Mouse (Mus musculus) cerebellum, postnatal 25 days (tissue): Measurements from ENCODE around the gene Gtf2h1.
"Not testable (repeated sequence)": the region's sequence is repeated elsewhere in the genome, so short reads cannot be mapped to it uniquely, and the experiment has no call there.

Experiments used
- DNase-seq, 2 experiments: peaks; one replicate each; pipeline ENCODE4 v3.0.0; 2021; ENCODE audit warnings: mixed read lengths in 2 of 2

Gene Gtf2h1

DNA sequence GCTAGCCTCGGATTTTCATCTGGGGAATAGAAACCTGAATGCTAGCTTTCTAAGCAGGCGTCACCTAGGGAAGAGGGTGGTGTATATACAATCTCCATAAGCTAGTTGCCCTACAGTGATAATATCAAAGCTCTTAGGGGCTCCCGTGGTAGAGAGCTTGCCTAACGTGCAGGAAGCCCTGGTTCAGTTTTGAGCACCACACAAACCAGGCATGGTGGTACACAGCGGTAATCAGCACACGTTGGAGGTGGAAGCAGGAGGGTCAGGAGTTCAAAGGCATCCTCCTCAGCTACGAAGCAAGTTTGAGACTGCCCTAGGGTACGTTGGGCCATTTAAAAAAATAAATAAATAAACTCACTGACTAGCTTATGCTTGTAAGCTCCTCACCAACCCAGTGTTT lies 35.8 kb downstream of the Gtf2h1 start:
- DNase-seq, result no peak

- not testable (repeated sequence) for DNase-seq
These were observed 36.4 kb downstream of the Gtf2h1 start for GRCm38 (mm10) chr7:46832112-46832810.

GRCm38 (mm10) chr7:46833266-46833665 lies 37.4 kb downstream of the Gtf2h1 start:
- DNase-seq, result no peak

GRCm38 (mm10) chr7:46833670-46834255 lies 37.9 kb downstream of the Gtf2h1 start:
- no peak for DNase-seq

DNA sequence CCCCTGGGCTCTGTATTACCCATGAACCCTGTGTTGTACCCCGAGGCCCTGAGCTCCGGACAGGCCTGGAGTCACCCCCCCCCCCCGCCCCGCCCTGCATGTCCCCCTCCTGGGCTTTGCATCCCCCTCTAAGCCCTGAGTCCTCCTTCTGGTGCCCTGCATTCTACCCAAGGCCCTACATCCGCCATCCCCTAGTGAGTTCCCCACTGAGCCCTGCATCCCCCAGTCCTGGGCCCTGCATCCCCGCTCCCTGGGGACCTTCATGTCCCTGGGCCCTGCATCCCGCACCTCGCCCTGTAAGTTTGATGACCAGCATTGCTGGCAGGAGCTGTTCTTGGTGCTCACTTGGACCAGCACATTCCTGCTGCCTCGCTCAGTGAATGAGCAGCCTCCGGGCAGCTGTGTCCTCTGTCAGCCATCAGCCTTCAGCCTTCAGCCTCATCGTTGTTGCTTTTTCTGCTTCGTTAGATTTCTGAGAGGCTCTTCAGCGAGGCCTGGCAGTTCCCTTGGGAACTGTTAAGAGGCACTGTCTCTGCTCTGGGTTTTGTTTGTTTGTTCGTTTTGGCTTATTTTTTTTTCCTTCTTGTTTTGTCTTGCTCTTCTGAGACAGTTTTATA lies 39.2 kb downstream of the Gtf2h1 start:
- no peak for DNase-seq

DNA sequence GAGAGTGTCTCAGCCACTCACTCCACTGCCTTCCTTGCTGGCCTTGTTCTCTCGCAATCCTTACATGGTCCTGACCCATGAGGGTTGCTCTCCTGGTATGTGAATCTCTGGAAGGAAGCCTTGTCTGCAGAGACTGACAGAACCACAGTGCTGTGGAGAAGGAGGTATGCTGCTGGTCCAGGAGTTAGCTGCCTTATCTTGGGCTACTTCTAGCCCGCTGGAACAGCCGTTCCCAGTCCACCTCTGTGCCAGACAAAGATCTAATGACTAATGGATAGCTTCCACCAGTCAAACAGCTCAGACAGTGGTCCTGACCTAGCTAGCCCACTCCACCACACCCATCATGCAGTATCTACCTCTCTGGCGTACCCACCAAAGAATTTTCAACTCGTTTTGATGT lies 40.5 kb downstream of the Gtf2h1 start:
- no peak for DNase-seq

- DNase-seq, result no peak
These were observed 41.2 kb downstream of the Gtf2h1 start for GRCm38 (mm10) chr7:46837073-46837472.

- DNase-seq, result peak in 1 of 2 experiments; percentile 35
These were observed 42.3 kb downstream of the Gtf2h1 start for GRCm38 (mm10) chr7:46838104-46838671.

DNA sequence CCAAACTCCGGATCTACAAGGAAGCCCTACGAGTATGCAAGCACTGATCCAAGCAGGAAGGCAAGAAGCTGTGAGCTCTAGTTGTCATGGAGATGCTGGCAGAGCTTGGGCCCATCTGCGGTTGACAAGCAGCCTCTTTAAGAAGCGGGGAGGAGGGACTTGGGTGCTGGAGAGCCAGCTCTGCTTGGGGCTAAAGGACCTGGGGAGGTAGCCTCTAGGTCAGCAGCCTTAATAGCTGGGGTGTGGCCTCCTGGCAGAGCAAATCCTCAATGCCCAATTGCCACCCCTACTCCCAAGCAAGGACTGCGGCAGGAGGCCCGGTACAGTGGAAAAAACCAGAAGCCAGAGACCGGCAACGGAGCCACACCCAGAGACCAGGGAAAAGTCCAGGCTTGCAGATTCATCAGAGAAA lies 43.0 kb downstream of the Gtf2h1 start:
- peak; percentile 79 to 82 for DNase-seq

- DNase-seq, result peak in 1 of 2 experiments; percentile 48
These were observed 43.5 kb downstream of the Gtf2h1 start for GRCm38 (mm10) chr7:46839446-46839845.

- no peak for DNase-seq
These were observed 44.0 kb downstream of the Gtf2h1 start for GRCm38 (mm10) chr7:46839861-46840260.

DNA sequence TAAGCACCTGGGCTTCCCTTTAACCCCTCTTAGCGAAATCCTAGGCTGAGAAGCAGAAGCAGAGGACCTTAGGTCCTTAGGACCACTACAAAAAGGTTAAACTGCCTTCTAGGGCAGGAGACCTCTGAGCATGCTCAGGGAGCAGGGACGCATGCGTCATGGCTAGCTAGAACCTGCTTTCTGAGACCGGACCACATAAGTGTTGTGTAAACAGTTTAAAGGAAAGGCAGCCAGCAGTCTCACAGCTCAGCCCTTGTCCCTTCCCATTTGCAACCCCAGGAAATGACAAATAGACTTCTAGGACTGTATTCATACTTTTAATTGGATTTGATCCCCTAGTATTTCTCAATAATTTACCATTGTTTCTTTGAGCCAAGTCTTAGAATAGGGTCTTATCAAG lies 44.4 kb downstream of the Gtf2h1 start:
- no peak for DNase-seq

GRCm38 (mm10) chr7:46840787-46841525 lies 45.1 kb downstream of the Gtf2h1 start, which contains the start of gene Ldha:
TSS of gene Ldha (plus strand) at chr7:46841475.
- no peak for DNase-seq

DNA sequence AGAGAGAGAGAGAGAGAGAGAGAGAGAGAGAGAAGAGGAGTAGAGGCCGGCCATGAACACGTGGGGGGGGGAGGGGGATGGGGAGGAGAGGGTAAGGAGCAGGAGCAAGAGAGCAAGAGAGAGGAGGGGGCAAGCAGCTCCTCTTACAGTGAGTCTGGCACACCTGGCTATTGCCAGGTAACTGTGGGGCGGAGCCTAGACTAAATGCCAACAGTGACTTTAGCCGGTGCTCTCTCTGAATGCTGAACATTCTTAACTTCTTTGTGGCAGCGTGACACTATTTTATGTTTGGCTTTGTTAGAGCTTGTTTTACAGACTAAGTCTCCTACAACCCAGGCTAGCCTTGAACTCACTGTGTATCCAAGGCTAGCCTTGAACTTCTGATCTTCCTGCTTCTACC lies 46.4 kb downstream of the Gtf2h1 start:
- DNase-seq, result no peak

- peak in 1 of 2 experiments; percentile 34 for DNase-seq
These were observed 47.7 kb downstream of the Gtf2h1 start for GRCm38 (mm10) chr7:46843576-46843975.

GRCm38 (mm10) chr7:46845211-46845977 lies 49.5 kb downstream of the Gtf2h1 start:
- DNase-seq, result peak; percentile 94 to 97

DNA sequence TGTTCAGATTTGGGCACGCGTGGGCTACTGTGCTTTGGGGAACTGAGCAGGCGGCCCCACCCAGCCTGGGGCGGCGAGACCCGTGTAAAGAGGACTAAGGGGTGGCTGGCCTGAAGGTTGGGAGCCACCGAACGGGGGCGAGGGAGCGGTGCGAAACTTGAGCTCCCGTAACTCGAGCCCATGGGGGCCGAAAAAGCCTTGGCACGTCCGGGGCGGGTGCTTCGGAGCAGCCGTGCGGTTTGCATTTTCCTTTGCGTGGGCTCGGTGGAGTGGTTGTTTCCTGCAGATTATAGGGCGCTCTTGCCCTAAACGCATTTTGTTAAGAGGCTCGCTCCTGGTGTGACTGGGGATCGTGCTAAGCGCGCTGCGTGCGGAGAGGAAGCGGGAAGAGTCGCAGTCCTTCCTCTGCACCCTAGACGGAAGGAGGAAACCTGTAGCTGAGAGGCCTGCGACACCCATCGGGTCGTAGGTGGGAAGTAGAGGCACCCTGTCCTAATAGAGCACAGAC lies 50.1 kb downstream of the Gtf2h1 start:
- DNase-seq, result peak; percentile 52 to 62

DNA sequence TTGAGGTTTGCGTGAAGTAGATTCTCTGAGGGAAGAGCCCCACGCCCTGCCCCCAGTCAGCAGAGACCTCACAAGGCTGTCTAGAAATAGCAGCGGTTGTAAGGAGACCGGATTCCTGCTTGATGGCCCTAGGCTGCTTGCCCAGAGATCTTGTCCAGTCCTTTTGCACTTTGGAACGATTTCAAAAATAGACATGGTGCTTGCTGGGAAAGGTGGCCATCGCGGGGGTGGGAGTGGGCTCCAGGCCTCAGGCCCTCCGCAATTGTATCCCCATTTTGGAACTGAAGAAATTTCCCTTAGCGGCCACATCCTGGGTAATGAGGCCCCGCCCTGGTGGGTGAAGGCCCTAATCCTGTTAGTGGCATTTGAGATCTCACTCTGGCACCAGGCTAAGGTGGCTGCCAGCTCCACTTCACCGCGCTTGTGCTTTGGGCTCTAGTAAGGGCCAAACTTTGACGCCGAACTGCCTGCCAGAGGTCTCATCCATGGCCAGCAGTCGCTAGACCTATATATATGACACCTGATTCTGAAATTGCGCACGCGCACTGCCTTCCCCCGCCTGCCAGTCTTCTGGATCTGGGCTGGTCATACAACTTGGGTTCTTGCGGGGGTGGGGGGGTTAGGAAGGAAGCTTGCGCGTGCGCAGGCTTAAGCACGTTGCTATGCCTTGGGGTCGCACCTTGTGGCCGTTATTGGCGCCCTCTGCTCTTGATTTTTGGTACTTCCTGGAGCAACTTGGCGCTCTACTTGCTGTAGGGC lies 50.8 kb downstream of the Gtf2h1 start:
- peak; percentile 65 to 73 for DNase-seq

DNA sequence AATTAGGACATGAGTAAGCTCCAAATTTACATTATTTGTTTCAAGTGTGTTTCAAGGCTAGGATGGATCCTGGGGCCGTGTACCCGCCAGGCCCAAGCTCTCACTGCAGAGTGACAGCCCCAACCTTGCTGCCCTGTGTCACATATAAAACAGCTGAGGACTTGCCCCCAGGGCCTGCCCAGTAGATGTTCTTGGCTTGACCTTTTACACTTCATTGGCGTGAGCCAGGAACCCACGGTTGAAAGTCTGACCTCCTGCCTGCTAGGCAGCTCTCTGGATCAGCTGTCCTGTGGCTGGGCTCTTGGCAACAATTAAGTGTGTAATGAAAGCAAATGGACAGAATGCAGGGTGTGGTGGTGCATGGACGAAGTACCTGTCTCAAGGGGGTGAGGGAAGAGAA lies 53.4 kb downstream of the Gtf2h1 start:
- DNase-seq, result no peak

- no peak for DNase-seq
These were observed 55.1 kb downstream of the Gtf2h1 start for GRCm38 (mm10) chr7:46851026-46851425.

DNA sequence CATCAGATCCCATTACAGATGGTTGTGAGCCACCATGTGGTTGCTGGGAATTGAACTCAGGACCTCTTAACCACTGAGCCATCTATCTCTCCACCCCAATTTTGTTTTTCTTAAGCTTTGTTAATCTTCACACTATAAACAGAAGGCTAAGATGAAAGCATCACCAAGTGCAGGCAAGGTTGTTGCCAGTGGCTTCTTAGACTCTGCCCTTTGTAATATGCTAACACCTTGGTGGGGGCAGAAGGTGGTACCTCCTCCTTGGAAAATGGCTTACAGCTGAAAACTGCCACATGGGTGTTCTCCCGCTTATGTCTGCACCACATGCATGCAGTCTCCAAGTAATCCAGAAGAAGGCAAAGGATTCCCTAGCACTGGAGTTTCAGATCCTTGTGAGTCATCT lies 56.8 kb downstream of the Gtf2h1 start:
- DNase-seq, result no peak
